Mouse (Mus musculus) heart, postnatal 25 days (tissue): ENCODE data around the gene Ackr3. TPM values are rescaled to one million over a fixed set of nuclear protein-coding genes. Genes with fewer than 3 reads are reported as not detected.
A peak's percentile ranks its signal among the peaks of the same experiment; 100 is the strongest.

Source experiments
- DNase-seq: peaks from one replicate; pipeline ENCODE4 v3.0.0; 2022; ENCODE audit warnings: low spot score
- intact Hi-C: fragments of 180-260 bp; cut with DNase I; formaldehyde crosslinking; loops from one replicate; pipeline ENCODE4 v1.15.1; 2025
- total RNA-seq, 2 experiments: library from RNA; stranded (reverse); gene quantifications; 2 replicates each; pipeline ENCODE4 v1.2.3; 2021

Ackr3 gene
- total RNA-seq, 2 experiments from 2014 or later, result 64.4 to 75.8 TPM

- intact Hi-C loops, result no loop called here
- DNase-seq, result no peak
Observed at GRCm38 (mm10) chr1:90221811-90222361, 18.1 kb downstream of the Ackr3 start.

DNA sequence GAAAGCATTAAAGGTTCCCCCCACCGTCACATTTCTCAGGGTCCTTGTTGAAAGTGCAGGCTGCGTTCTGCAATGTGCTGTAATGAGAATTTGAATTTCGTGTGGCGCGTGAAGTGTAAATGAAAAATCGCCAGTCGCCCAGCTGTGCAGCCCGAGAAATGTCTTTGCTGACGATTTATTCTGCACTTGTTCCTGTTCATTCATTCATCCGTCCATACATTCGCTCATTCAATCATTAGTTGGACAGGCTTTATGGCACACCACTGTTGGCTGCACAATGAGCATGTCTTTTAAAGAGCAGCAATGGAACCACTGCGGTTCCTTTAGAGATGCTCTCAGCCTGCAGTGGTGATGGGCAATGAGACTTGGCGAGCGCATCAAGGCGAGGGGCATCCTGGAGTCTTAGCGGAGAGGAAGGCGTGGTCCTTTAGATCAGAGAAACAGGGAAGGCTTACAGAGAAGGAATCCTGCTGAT, 18.7 kb downstream of the Ackr3 start:
- intact Hi-C loops, result no loop called here
- no peak for DNase-seq

DNA sequence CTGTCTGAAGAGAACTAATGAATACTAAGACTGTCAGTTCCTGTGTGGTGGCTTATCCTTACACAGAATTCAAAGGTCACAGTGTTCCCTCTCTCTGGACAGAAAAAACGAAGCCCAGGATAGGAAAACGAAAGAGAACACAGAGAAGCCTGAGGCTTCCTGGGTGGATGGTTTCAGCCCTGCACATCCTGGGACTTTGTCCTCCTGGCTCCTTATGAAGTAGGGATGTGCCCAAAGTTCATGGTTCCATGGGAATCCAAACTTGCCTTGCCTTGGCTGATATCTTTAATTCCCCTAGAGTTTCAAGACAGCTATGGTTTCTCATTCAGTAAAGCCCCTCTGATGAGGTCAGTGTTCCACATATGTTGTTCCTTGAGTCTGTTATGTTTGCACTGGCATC, 19.2 kb downstream of the Ackr3 start:
- no peak for DNase-seq
- intact Hi-C loops, result no loop called here

DNA sequence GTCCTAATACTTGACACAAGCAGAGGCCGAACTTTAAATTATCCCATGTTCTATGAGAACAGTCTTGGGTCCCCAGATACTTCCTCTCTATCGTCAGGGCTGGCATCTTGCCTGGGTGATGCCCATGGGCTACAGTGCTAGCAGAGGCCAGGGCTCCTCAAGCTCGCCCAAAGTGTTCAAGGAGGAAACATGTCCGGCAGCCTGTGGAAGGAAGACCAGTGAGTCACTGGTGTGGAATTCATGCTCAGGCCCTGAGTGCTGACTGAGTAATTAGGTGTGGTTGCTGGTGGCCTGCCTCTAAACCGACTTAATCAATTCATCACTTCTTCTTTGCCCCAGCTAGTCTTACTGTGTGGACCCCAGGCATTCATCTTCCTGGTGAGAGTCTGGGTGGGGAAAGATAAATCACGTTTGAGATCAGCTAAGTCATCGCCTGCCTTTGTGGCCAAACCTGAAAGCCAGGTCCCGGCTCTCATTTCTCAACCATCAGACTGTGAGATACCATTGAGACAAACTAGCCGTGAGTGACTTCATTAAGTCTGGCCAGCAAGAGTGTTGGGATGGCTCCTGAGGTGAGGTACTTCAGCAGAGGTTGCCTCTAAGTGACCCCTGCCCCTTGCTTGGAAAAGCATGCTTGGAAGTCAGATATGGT, 21.9 kb downstream of the Ackr3 start:
- intact Hi-C loops, result no loop called here
- peak; percentile 44 for DNase-seq

DNA sequence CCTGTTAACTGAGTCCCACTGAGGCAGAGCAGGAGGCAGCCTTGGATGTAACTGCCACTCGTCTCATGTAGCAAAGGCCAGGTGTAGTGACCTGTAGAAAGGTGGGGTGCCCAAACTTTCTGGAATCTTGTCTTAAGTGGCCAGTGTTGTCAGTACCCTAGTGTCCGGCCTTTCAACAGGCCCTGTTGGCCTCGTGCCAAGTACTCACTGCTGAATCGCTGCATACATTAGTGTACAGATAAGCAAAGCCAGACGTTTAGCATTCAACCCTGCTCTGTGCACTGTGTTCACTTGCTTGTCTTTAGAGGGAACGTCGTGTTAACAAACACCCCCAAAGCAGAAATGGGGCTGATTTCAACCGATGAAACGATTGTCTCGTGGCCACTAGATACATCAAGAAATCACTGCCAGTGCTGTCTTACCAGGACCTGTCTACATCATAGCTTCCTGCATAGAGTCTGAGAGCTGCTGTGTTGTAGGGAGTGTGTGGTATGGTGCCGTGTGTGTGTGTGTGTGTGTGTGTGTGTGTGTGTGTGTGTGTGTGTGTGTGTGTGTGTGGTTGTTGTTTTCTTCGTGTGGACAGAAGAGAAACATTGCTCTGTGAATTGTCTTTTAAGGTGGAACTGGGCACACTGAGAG, 24.0 kb downstream of the Ackr3 start:
- DNase-seq, result no peak
- intact Hi-C loops, result no loop called here

DNA sequence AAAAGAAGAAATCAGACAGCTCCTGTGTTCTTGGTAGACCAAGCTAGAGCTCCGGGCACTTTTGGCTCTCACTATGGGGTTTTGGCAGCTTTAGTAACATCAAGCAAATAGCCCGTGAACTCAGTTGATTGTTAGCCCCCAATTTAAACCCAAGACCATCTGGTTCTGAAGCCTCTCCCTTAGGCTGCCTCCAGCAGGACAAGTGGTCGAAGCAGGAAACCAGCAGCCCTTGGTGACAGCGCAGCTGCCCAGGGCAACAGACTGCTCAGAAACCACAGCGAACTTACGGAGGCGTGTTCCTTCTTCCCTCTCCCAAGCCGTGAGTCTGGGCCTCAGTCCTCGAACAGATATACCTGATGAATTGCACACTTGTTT, 24.5 kb downstream of the Ackr3 start:
- intact Hi-C loops, result no loop called here
- DNase-seq, result no peak

GRCm38 (mm10) chr1:90230611-90231010, 26.8 kb downstream of the Ackr3 start:
- no peak for DNase-seq
- intact Hi-C loops, result no loop called here

- intact Hi-C loops, result no loop called here
- DNase-seq, result no peak
Observed at GRCm38 (mm10) chr1:90231591-90232490, 28.1 kb downstream of the Ackr3 start.

DNA sequence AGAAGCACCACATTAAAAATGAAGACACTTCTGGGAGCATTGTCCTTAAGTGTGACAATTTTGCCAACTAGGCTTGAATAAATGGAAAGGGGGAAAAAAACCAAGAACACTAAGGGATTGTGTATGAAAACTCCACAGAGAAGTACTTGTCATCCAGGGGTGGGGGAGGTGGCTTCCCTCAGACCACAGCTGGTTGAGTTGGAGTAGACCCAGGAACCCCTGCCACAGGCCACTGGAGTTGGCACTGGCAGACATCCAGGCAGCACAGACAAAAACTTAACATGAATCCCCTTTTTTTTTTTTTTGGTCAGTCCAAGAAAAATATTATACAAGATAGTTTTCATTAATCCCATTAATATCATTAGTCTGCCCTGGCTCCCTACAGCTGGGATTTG, 28.7 kb downstream of the Ackr3 start:
- intact Hi-C loops, result no loop called here
- no peak for DNase-seq

DNA sequence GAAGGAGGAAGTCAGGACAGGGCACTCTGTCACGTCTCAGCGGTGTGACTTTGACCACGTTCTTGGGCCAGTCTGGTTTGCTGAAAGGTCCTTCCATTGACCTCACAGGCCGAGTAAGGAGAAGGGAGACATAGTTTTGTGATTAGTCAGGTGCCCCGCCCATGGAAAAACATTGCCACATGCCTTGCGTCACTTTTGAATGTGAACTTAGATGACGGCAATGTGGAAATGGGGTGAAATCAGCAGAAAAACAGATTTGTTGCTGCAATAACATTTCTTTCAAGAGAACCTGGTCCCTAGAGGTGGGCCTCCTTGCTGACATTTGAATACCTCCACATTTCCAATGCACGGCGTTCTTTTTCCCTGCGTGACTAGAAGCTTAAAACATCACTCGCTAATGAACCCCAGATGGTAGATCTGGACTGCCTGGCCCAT, 30.9 kb downstream of the Ackr3 start:
- intact Hi-C loops, result loop anchor here (2.0 kb wide), 1 partner anchor 26 kb away; no protein-coding TSS in a partner anchor
- DNase-seq, result peak; percentile 63

GRCm38 (mm10) chr1:90236640-90237039, 32.9 kb downstream of the Ackr3 start:
- DNase-seq, result no peak
- intact Hi-C loops, result no loop called here

DNA sequence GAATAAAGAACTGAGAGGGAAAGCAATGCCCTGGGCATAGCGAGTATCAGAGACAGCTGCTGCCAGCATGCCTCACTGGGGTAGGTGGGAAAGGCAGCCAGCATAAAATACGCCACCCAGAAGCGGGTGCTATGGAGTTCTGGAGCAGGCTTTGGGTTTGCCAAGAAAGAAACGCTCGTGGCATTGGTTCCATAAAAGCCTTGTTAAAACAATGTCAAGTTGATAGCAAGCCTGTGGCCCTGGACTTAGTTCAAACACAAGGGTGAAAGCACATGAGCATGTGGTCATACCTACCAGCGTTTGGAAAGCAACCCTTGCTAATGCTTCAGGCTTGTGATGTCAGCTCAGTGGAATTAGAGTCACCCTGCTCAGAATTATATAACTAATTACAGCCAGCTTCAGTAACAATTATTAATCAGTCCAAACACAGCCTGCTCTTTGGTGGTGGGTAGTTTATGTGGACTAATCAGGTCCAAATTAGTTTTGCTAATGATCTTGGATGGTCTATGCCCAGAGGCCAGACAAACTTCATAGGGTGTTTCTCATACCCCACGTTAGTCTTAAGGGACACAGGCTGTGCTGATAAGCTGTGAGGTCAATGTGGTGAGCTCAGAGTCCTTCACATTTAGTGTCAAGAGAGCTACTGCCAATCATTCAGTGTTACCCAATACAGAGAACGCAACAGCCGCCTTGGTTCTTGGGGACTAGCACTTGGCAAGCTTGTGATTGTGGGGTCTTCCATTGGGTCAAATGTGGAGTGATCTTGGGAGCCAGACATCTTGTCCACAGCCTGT, 34.5 kb downstream of the Ackr3 start:
- intact Hi-C loops, result no loop called here
- peak; percentile 16 for DNase-seq

- DNase-seq, result no peak
- intact Hi-C loops, result no loop called here
Observed at GRCm38 (mm10) chr1:90239336-90240225, 35.8 kb downstream of the Ackr3 start.

DNA sequence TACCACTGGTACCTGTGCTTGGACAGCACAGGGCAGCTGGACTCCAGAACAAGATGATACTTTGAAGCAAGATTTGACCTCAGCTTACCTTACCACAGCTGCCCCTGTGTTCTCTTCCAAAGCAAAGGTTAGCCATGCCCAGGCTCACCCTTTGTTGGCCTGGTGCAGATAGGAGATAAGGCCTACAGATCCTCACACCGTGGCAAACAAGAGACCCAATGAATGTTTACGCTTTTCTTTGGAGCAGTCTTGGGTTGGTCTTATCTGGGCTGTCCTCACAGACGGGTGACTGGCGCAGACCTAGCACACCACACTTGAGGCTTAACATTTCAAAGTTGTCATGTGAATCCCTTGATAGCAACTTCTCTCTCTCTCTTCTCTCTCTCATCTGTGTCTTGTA, 36.5 kb downstream of the Ackr3 start:
- DNase-seq, result no peak
- intact Hi-C loops, result no loop called here

GRCm38 (mm10) chr1:90242444-90242989, 38.7 kb downstream of the Ackr3 start:
- no peak for DNase-seq
- intact Hi-C loops, result no loop called here

GRCm38 (mm10) chr1:90244537-90244936, 40.8 kb downstream of the Ackr3 start:
- no peak for DNase-seq
- intact Hi-C loops, result loop anchor here (2.0 kb wide), 2 partner anchors 40 to 184 kb away; no protein-coding TSS in a partner anchor

- no peak for DNase-seq
- intact Hi-C loops, result loop anchor here (2.0 kb wide), 2 partner anchors 41 to 185 kb away; no protein-coding TSS in a partner anchor
Observed at GRCm38 (mm10) chr1:90245533-90245932, 41.8 kb downstream of the Ackr3 start.

- intact Hi-C loops, result no loop called here
- DNase-seq, result no peak
Observed at GRCm38 (mm10) chr1:90246035-90246434, 42.3 kb downstream of the Ackr3 start.
